Mouse (Mus musculus) ES-Bruce4 (cell line): ENCODE measurements around the gene Fxyd5.

Experiments
- CTCF ChIP-seq: IDR thresholded peaks from one replicate; pipeline ENCODE4 v1.8.1; 2011; ENCODE audit warnings: low read depth, low read length
- POLR2A ChIP-seq: IDR thresholded peaks from one replicate; pipeline ENCODE4 v1.8.1; 2011; ENCODE audit warnings: low read length; ENCODE audit not compliant: insufficient read depth

- TF ChIP-seq CTCF (no peak), POLR2A (no peak)
Measured at GRCm38 (mm10) chr7:31081106-31081505, 38.8 kb upstream of the Fxyd5 start.
